ENCODE assay signal across 33 mouse cellular contexts in genomic region chr4:155354035-155354434, GRCm38 (mm10). TPM values are rescaled to one million over a fixed set of nuclear protein-coding genes. Genes with fewer than 3 reads are reported as not detected.
DNase-seq lines count a peak whose midpoint lies in the region; ATAC-seq and TF ChIP-seq lines count a peak whose summit lies in the region.
"Had no signal": no experiment of that assay in that cellular context is flagged by ENCODE, and none has a peak within 500 bp of the region (broad histone marks: within the 10 kb centered on the region; RNA-seq: fewer than 3 reads in every experiment).

No protein-coding gene starts in this region.

- no peak for TF ChIP-seq CTCF in thymus, adult 2 months (IDR thresholded peaks at IDR 0.05; ENCODE audit: borderline replicate concordance, control insufficient read depth, extremely low read depth, insufficient read depth, low read length, poor library complexity)

- DNase-seq in thymus, adult 2 months, result peak; percentile 37
- no peak for DNase-seq in thymus, postnatal 10 days (ENCODE audit: low spot score in 2 of 2)
- DNase-seq in natural killer cell, adult 2 months (ENCODE audit: low spot score in 2 of 2), result peak; percentile 27 to 42
- peak; percentile 36 for DNase-seq in thymus, postnatal 4 days
- no peak for DNase-seq in testis, postnatal 14 days (ENCODE audit: low spot score)
- no peak for DNase-seq in left cerebral cortex, adult 9 months (ENCODE audit: low spot score in 2 of 2)
- DNase-seq in adrenal gland, adult (ENCODE audit: inconsistent age in 2 of 2, low spot score in 1 of 2), result no peak
- DNase-seq: adrenal gland, postnatal 10 days; cerebellum, adult 11 months; cerebellum, adult 9-10 months; cerebellum, postnatal 36 days; embryo, embryonic 11 days; gastrocnemius, postnatal 36 days; heart, postnatal 14 days; kidney, postnatal 10 days; layer of hippocampus, postnatal 36 days; liver; lung, adult 2 months; lung, postnatal 10 days; right cerebral cortex, postnatal 14 days had no signal

- H3K4me1 ChIP-seq in thymus, adult 2 months (replicated peaks; ENCODE audit: control insufficient read depth, insufficient read depth, low read length), result peaks cover 27% of the 10 kb centered on the region
- H3K4me1 ChIP-seq: embryonic facial prominence, embryonic 12.5 days; intestine, embryonic 15.5 days; midbrain, embryonic 12.5 days had no signal

- no peaks in the 10 kb centered on the region for H3K27me3 ChIP-seq in thymus, adult 2 months (ENCODE audit: control insufficient read depth, insufficient read depth, low read length)

- H3K36me3 ChIP-seq in thymus, adult 2 months (ENCODE audit: control insufficient read depth, insufficient read depth, low read length), result no peaks in the 10 kb centered on the region
- H3K36me3 ChIP-seq: embryonic facial prominence, embryonic 12.5 days; intestine, embryonic 15.5 days; midbrain, embryonic 12.5 days had no signal

- H3K27ac ChIP-seq in thymus, adult 2 months (ENCODE audit: control insufficient read depth, insufficient read depth, low read length), result no peak overlapping the region
- H3K27ac ChIP-seq: embryonic facial prominence, embryonic 12.5 days; hindbrain, postnatal 0 days; intestine, embryonic 15.5 days; liver, embryonic 14.5 days; macrophage; midbrain, embryonic 12.5 days; stomach, postnatal 0 days had no signal

- no peak for TF ChIP-seq POLR2A in thymus, adult 2 months (IDR thresholded peaks at IDR 0.05; ENCODE audit: control insufficient read depth, extremely low read depth, insufficient read depth, low read length, poor library complexity)

- 21% methylated on average over 6 of the region's 6 CpGs for WGBS in thymus, adult 2 months

- no peak overlapping the region for H3K4me3 ChIP-seq in thymus, adult 2 months (ENCODE audit: control insufficient read depth, insufficient read depth, low read length)
- H3K4me3 ChIP-seq: embryonic facial prominence, embryonic 12.5 days; intestine, embryonic 15.5 days; midbrain, embryonic 12.5 days; myocyte had no signal

- ATAC-seq in hematopoietic stem cell, adult 5-6 weeks (replicated peaks in 1 of 2; ENCODE audit: insufficient read depth in 1 of 2, low FRiP score in 2 of 2, low TSS enrichment in 1 of 2, low read depth in 1 of 2, poor library complexity in 2 of 2, severe bottlenecking in 2 of 2), result peak; percentile 63 to 78
- ATAC-seq: activated CD4-positive, CD25-positive, alpha-beta regulatory T cell, adult 4 months; forebrain, embryonic 14.5 days; hindbrain, postnatal 0 days; intestine, embryonic 15.5 days had no signal

RNA-seq across cellular contexts. Expression of gene Prkcz, which starts 7.1 kb away (rescaled TPM):
- 8.5 TPM in 2 replicates for polyA plus RNA-seq in thymus, adult 2 months (2012; rRNA removed)
- not detected in 2 replicates for total RNA-seq in hematopoietic stem cell, adult 5-6 weeks (2017)
- polyA plus RNA-seq: macrophage had no signal

RNA-seq across cellular contexts. Expression of gene Gabrd, which starts 43.9 kb away (rescaled TPM):
- polyA plus RNA-seq in thymus, adult 2 months (2012; rRNA removed), result 1.0 and 1.2 TPM in 2 replicates
- 0.15 and 0.63 TPM in 2 replicates for total RNA-seq in hematopoietic stem cell, adult 5-6 weeks (2017)
- total RNA-seq: heart, postnatal 14 days had no signal
- polyA plus RNA-seq: embryonic facial prominence, embryonic 12.5 days; heart, embryonic 14.5 days; hindbrain, embryonic 11.5 days; liver, embryonic 14.5 days; midbrain, embryonic 12.5 days had no signal

RNA-seq across cellular contexts. Expression of gene Cfap74, which starts 55.0 kb away (rescaled TPM):
- polyA plus RNA-seq in thymus, adult 2 months (2012; rRNA removed), result 18.3 and 23.1 TPM in 2 replicates
- 1.2 and 1.5 TPM in 2 replicates for total RNA-seq in hematopoietic stem cell, adult 5-6 weeks (2017)

Comparison
In these comparisons a context has a peak if more than half of its experiments do, and no peak if none do; other contexts are left out.
1. DNase-seq: peak in thymus, adult 2 months (single experiment), natural killer cell, adult 2 months (2 of 2) and thymus, postnatal 4 days (single experiment); none in thymus, postnatal 10 days (0 of 2), testis, postnatal 14 days (single experiment), left cerebral cortex, adult 9 months (0 of 2) and adrenal gland, adult (0 of 2).